Mouse (Mus musculus) gastrocnemius, adult 18-20 months (tissue): ENCODE measurements around the gene Gmpr2. TPM values are rescaled to one million over a fixed set of nuclear protein-coding genes. Genes with fewer than 3 reads are reported as not detected.

Experiments used
- DNase-seq: peaks from one replicate; pipeline ENCODE4 v3.0.0; 2021; ENCODE audit warnings: low spot score
- total RNA-seq, 2 experiments: library from RNA; stranded (reverse); gene quantifications; 2 replicates each; pipeline ENCODE4 v1.2.3; 2021

The Gmpr2 gene
- total RNA-seq, 2 experiments from 2014 or later = 2.1 to 2.4 TPM

DNA sequence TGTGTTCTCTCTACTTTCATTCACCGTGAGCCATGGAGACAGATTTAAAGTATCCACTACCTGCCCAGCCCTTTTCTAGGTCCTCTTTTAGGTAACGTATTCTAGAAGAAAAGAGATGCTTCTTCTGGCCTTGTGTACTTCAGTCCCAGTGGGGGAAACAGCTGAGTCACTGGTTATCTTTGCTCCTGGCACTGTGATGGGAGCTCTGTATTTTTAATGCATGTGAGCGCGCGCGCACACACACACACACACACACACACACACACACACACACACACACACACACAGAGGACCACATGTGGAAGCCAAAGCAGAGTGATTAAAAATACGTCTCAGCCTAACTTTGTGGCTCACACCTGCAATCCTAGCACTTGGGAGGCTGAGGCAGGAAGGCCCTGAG lies 51.7 kb downstream of the Gmpr2 start:
- no peak for DNase-seq

DNA sequence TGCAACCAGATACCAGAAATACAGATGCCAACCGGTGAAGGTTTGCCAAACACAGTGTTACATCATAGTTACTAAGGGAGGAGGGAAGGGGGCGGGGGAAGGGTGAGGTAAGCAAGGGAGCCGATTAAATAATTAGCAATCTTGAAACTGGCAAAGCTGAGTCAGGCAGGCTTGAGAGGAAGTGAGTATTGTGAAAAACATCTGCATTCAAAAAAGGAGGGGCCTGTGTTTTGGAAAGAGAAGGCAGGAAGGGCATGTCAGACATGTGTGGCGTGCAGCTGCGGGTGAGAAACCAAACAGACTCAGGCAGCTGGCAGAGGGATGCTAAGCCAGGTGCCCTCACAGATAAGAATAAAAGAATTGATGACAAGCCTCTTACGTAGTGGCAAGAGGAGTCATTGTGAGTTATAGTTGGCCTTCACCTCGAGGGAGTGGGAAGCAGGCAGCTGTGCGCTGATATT lies 52.7 kb downstream of the Gmpr2 start:
- DNase-seq = peak; percentile 21

DNA sequence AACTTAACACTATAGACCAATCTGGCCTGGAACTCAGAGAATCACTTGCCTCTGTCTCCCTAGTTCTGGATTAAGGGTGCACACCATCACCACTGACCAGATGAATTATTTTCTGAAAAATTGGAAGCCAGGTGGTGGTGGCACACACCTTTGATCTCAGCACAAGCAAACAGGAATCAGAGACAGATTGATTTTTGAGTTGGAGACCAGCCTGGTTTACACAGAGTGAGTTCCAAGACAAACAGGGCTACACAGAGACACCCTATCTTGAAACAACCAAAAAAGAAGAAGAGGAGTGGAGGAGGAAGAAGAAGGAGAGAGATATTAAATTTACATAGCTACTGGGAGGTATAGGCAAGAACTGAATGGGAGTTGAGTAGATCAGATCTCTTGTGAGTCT lies 54.5 kb downstream of the Gmpr2 start:
- no peak for DNase-seq

DNA sequence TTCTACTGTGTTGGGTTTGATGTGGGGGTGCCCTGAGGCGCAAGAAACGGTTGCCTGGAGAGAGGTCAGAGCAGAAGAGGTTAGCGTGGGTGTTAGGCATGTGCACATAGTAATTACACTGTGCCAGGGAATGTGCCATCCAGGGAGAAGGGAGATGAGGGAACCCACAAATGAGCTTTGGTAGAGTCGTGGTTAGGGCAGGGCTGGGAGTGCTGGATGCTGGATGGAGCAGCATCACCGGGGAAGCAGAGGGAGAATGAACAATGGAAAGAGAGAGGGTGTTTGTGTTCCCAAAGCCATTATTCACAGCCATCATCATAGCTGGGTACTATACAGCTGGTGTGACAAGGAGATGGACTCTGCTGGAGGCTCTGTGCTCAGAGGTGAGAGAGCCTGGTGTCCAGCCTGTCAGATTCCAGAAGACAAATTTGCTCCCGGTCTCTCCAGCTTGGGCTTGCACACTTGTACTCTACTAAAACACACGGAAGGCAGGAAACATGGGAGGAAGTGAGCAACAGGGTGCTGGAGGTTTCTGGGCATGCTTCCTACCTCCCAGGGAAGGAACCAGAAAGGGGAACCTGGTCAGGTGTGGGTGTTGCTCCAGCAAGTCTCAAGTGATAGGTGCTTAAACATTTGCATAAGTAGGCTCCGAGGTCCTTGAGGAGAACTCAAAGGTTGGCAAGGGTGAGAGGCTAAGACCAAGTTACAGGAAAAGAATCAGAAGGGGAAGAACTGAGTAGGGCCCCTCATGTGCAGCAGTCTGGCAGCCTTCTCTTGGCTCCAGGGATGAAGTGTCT lies 56.3 kb downstream of the Gmpr2 start:
- DNase-seq = no peak

Other genes starting within 250 kb of the Gmpr2 start
- 10 to 100 TPM; 37.1 to 46.0 TPM for gene Dhrs4, start 193.2 kb upstream of the Gmpr2 start, total RNA-seq
- gene Carmil3, start 181.3 kb upstream of the Gmpr2 start, total RNA-seq = under 1 TPM; 0.26 to 0.41 TPM
- not detected for gene Cpne6, start 161.5 kb upstream of the Gmpr2 start, total RNA-seq
- gene Nrl, start 147.0 kb upstream of the Gmpr2 start, total RNA-seq = not detected
- gene Pck2, start 131.7 kb upstream of the Gmpr2 start, total RNA-seq = 1 to 10 TPM; 2.8 to 3.1 TPM
- gene Dcaf11, start 111.9 kb upstream of the Gmpr2 start, total RNA-seq = 100 to 1,000 TPM; 134 to 136 TPM
- gene A730061H03Rik, start 111.5 kb upstream of the Gmpr2 start, total RNA-seq = not detected
- gene Fitm1, start 96.3 kb upstream of the Gmpr2 start, total RNA-seq = 100 to 1,000 TPM; 273 to 289 TPM
- 10 to 100 TPM; 65.1 to 72.7 TPM for gene Psme1, start 93.8 kb upstream of the Gmpr2 start, total RNA-seq
- 10 to 100 TPM; 38.2 to 40.5 TPM for gene Emc9, start 86.6 kb upstream of the Gmpr2 start, total RNA-seq
- 10 to 100 TPM; 50.1 to 56.1 TPM for gene Psme2, start 80.8 kb upstream of the Gmpr2 start, total RNA-seq
- 10 to 100 TPM; 19.0 to 19.8 TPM for gene Rnf31, start 80.2 kb upstream of the Gmpr2 start, total RNA-seq
- 1 to 10 TPM; 2.9 to 4.8 TPM for gene Irf9, start 68.4 kb upstream of the Gmpr2 start, total RNA-seq
- not detected for gene Rec8, start 53.9 kb upstream of the Gmpr2 start, total RNA-seq
- 10 to 100 TPM; 72.0 to 73.8 TPM for gene Ipo4, start 36.0 kb upstream of the Gmpr2 start, total RNA-seq
- 1 to 10 TPM; 1.4 to 1.6 TPM for gene Gm49378, start 34.0 kb upstream of the Gmpr2 start, total RNA-seq
- gene Tm9sf1, start 28.1 kb upstream of the Gmpr2 start, total RNA-seq = 10 to 100 TPM; 15.7 to 16.4 TPM
- gene Tssk4, start 21.8 kb upstream of the Gmpr2 start, total RNA-seq = under 1 TPM in 1 of 2 experiments, not detected in 1; 0.24 TPM
- 10 to 100 TPM; 20.9 to 22.2 TPM for gene Mdp1, start 11.4 kb upstream of the Gmpr2 start, total RNA-seq
- 100 to 1,000 TPM; 188 to 201 TPM for gene Nedd8, start 183 bp downstream of the Gmpr2 start, total RNA-seq
- 10 to 100 TPM; 12.1 to 15.7 TPM for gene Tinf2, start 9.9 kb downstream of the Gmpr2 start, total RNA-seq
- gene Tgm1, start 42.0 kb downstream of the Gmpr2 start, total RNA-seq = under 1 TPM in 1 of 2 experiments, not detected in 1; 0.17 TPM
- 10 to 100 TPM; 10.4 to 11.5 TPM for gene Rabggta, start 50.3 kb downstream of the Gmpr2 start, total RNA-seq
- gene Dhrs1, start 73.7 kb downstream of the Gmpr2 start, total RNA-seq = 10 to 100 TPM; 29.5 to 32.1 TPM
- gene Nop9, start 73.8 kb downstream of the Gmpr2 start, total RNA-seq = 1 to 10 TPM; 9.0 to 9.4 TPM
- gene Cideb, start 86.5 kb downstream of the Gmpr2 start, total RNA-seq = not detected
- gene Ltb4r2, start 89.5 kb downstream of the Gmpr2 start, total RNA-seq = not detected
- under 1 TPM; 0.16 to 0.17 TPM for gene Ltb4r1, start 94.0 kb downstream of the Gmpr2 start, total RNA-seq
- gene Adcy4, start 112.2 kb downstream of the Gmpr2 start, total RNA-seq = 1 to 10 TPM; 3.8 to 9.1 TPM
- gene Ripk3, start 116.9 kb downstream of the Gmpr2 start, total RNA-seq = 1 to 10 TPM; 1.6 to 2.5 TPM
- 1 to 10 TPM; 1.5 to 3.3 TPM for gene Nfatc4, start 151.2 kb downstream of the Gmpr2 start, total RNA-seq
- gene Nynrin, start 182.1 kb downstream of the Gmpr2 start, total RNA-seq = 1 to 10 TPM; 1.2 to 1.8 TPM
- not detected for gene Cbln3, start 212.5 kb downstream of the Gmpr2 start, total RNA-seq
- 1 to 10 TPM; 5.4 to 5.5 TPM for gene Khnyn, start 213.0 kb downstream of the Gmpr2 start, total RNA-seq
- gene Sdr39u1, start 228.4 kb downstream of the Gmpr2 start, total RNA-seq = 100 to 1,000 TPM; 125 to 126 TPM